ENCODE assay signal across 8 mouse cellular contexts in genomic region chr3:32396794-32397460, GRCm38 (mm10). TPM values are rescaled to one million over a fixed set of nuclear protein-coding genes. Genes with fewer than 3 reads are reported as not detected.
DNase-seq lines count a peak whose midpoint lies in the region; ATAC-seq and TF ChIP-seq lines count a peak whose summit lies in the region.

No protein-coding gene starts in this region.

- peak overlapping the region; percentile 44 for H3K4me2 ChIP-seq in forebrain, postnatal 0 days (ENCODE audit: low read depth)
- peak overlapping the region; percentile 67 for H3K4me2 ChIP-seq in lung, embryonic 15.5 days

- peak; percentile 98 for ATAC-seq in forebrain, postnatal 0 days
- peak; percentile 98 for ATAC-seq in lung, embryonic 15.5 days (ENCODE audit: borderline replicate concordance, extremely low read depth, low FRiP score, low TSS enrichment)

- TF ChIP-seq POLR2A in MEL (IDR thresholded peaks at IDR 0.05; ENCODE audit: control insufficient read depth in 1 of 2, insufficient read depth in 1 of 2, low read depth in 1 of 2, low read length in 2 of 2, poor library complexity in 1 of 2), result peak; percentile 94 to 95
- peak; percentile 98 for TF ChIP-seq POLR2A in cerebellum, adult 2 months (IDR thresholded peaks at IDR 0.05; ENCODE audit: borderline replicate concordance, insufficient read depth, low read length)

- TF ChIP-seq RAD21 in MEL (IDR thresholded peaks at IDR 0.05; ENCODE audit: low read depth, low read length), result no peak

- peak in 1 of 2 experiments; percentile 73; a peak in 2 of 4 replicates for TF ChIP-seq EP300 in MEL (IDR thresholded peaks at IDR 0.05; ENCODE audit: low read depth in 1 of 2, low read length in 2 of 2)

- H3K36me3 ChIP-seq in MEL (ENCODE audit: control insufficient read depth in 1 of 2, insufficient read depth in 2 of 2, low read length in 2 of 2), result 0 out of 4 replicates have a peak, but pooled peaks cover 0 to 2% of the 10 kb centered on the region in 2 experiments
- no peaks in the 10 kb centered on the region for H3K36me3 ChIP-seq in forebrain, postnatal 0 days (ENCODE audit: insufficient read depth)
- no peaks in the 10 kb centered on the region for H3K36me3 ChIP-seq in lung, embryonic 15.5 days

- DNase-seq in MEL (ENCODE audit: low read depth, low spot score), result peak; percentile 99
- peak; percentile 97 to 98 for DNase-seq in cerebellum, adult 2 months
- DNase-seq in forebrain, postnatal 0 days, result peak; percentile 98
- peak; percentile 97 for DNase-seq in heart, postnatal 4 days
- DNase-seq in layer of hippocampus, adult 8-10 months (ENCODE audit: low spot score in 2 of 2), result peak; percentile 95 to 97
- DNase-seq in ovary, adult 18-20 months (ENCODE audit: low spot score), result peak; percentile 98
- peak; percentile 99 for DNase-seq in thymus, postnatal 0 days (ENCODE audit: low spot score)

- TF ChIP-seq CTCF in MEL (IDR thresholded peaks at IDR 0.05 in 2 of 3, conservative IDR thresholded peaks at IDR 0.05 in 1 of 3; ENCODE audit: control insufficient read depth in 1 of 3, insufficient read depth in 1 of 3, low read depth in 2 of 3, low read length in 3 of 3, poor library complexity in 1 of 3, severe bottlenecking in 1 of 3), result no peak
- TF ChIP-seq CTCF in cerebellum, adult 2 months (IDR thresholded peaks at IDR 0.05; ENCODE audit: borderline replicate concordance, insufficient read depth, low read depth, low read length), result no peak
- peak; percentile 54 for TF ChIP-seq CTCF in forebrain, postnatal 0 days (IDR thresholded peaks at IDR 0.05; ENCODE audit: low read depth)

- peak overlapping the region; percentile 87 for H3K9ac ChIP-seq in MEL (ENCODE audit: control insufficient read depth, low read depth, low read length, poor library complexity, severe bottlenecking)
- peak overlapping the region; percentile 92 for H3K9ac ChIP-seq in forebrain, postnatal 0 days
- peak overlapping the region; percentile 66 for H3K9ac ChIP-seq in lung, embryonic 15.5 days

- H3K27ac ChIP-seq in MEL (ENCODE audit: control insufficient read depth, low read depth, low read length), result peak overlapping the region; percentile 70
- H3K27ac ChIP-seq in cerebellum, adult 2 months (ENCODE audit: insufficient read depth, low read length), result peak overlapping the region; percentile 78
- H3K27ac ChIP-seq in forebrain, postnatal 0 days (ENCODE audit: low read depth, low read length), result peak overlapping the region; percentile 97
- H3K27ac ChIP-seq in lung, embryonic 15.5 days, result peak overlapping the region; percentile 98

- peaks cover 28% of the 10 kb centered on the region for H3K79me2 ChIP-seq in MEL (ENCODE audit: control insufficient read depth, insufficient read depth, low read length, poor library complexity)

- no peaks in the 10 kb centered on the region for H3K9me3 ChIP-seq in MEL (replicated peaks; ENCODE audit: insufficient read depth, low read length)
- no peaks in the 10 kb centered on the region for H3K9me3 ChIP-seq in forebrain, postnatal 0 days (ENCODE audit: low read length)
- no peaks in the 10 kb centered on the region for H3K9me3 ChIP-seq in lung, embryonic 15.5 days

- no peaks in the 10 kb centered on the region for H3K27me3 ChIP-seq in MEL (ENCODE audit: control insufficient read depth in 1 of 2, insufficient read depth in 2 of 2, low read length in 2 of 2)
- no peaks in the 10 kb centered on the region for H3K27me3 ChIP-seq in cerebellum, adult 2 months (ENCODE audit: control insufficient read depth, insufficient read depth, low read length)
- no peaks in the 10 kb centered on the region for H3K27me3 ChIP-seq in forebrain, postnatal 0 days (ENCODE audit: insufficient read depth, low read length)
- H3K27me3 ChIP-seq in lung, embryonic 15.5 days, result no peaks in the 10 kb centered on the region

- under 1% methylated on average over 72 of the region's 77 CpGs for WGBS in cerebellum, adult 2 months
- WGBS in forebrain, postnatal 0 days, result 2% methylated on average over 43 of the region's 77 CpGs
- under 1% methylated on average over 46 of the region's 77 CpGs for WGBS in lung, embryonic 15.5 days

- H3K4me1 ChIP-seq in MEL (ENCODE audit: control insufficient read depth in 1 of 2, insufficient read depth in 2 of 2, low read length in 2 of 2), result peaks cover 2 to 3% of the 10 kb centered on the region in 2 experiments; a peak in 1 of 4 replicates
- peaks cover 7% of the 10 kb centered on the region for H3K4me1 ChIP-seq in cerebellum, adult 2 months (ENCODE audit: control insufficient read depth, insufficient read depth, low read length)
- H3K4me1 ChIP-seq in forebrain, postnatal 0 days (ENCODE audit: insufficient read depth), result peaks cover 13% of the 10 kb centered on the region; the same call in 1 of the 2 replicates
- H3K4me1 ChIP-seq in lung, embryonic 15.5 days, result peaks cover 26% of the 10 kb centered on the region

- peak overlapping the region; percentile 70 to 92 for H3K4me3 ChIP-seq in MEL (ENCODE audit: control insufficient read depth in 1 of 2, insufficient read depth in 1 of 2, low read depth in 2 of 2, low read length in 2 of 2)
- peak overlapping the region; percentile 71 for H3K4me3 ChIP-seq in cerebellum, adult 2 months (replicated peaks; ENCODE audit: insufficient read depth, low read depth, low read length)
- peak overlapping the region; percentile 91 for H3K4me3 ChIP-seq in forebrain, postnatal 0 days (ENCODE audit: low read depth, low read length)
- H3K4me3 ChIP-seq in lung, embryonic 15.5 days, result peak overlapping the region; percentile 85

TF ChIP-seq in MEL, 35 proteins besides CTCF, POLR2A, EP300 and RAD21 (continues in another document):
- TF ChIP-seq ZKSCAN1 (IDR thresholded peaks at IDR 0.05; ENCODE audit: low read depth, low read length) (0 out of 2 replicates have a peak, but pooled peaks have one; percentile 34), GABPA (IDR thresholded peaks at IDR 0.05; ENCODE audit: low read depth, low read length) (0 out of 2 replicates have a peak, but pooled peaks have one; percentile 38), MAFK (IDR thresholded peaks at IDR 0.05; ENCODE audit: borderline replicate concordance, low read depth, low read length) (no peak), TAL1 (IDR thresholded peaks at IDR 0.05; ENCODE audit: low read length) (no peak), MYB (IDR thresholded peaks at IDR 0.05; ENCODE audit: low read depth, low read length) (peak; percentile 69), MEF2A (IDR thresholded peaks at IDR 0.05; ENCODE audit: extremely low read depth, insufficient replicate concordance, low read depth, low read length, poor library complexity, severe bottlenecking) (peak; percentile 74; the same call in 1 of the 2 replicates), CHD1 (IDR thresholded peaks at IDR 0.05; ENCODE audit: low read depth, low read length) (0 out of 2 replicates have a peak, but pooled peaks have one; percentile 60), ZMIZ1 (IDR thresholded peaks at IDR 0.05; ENCODE audit: low read depth, low read length) (peak; percentile 95), RCOR1 (IDR thresholded peaks at IDR 0.05; ENCODE audit: low read depth, low read length) (peak; percentile 65; the same call in 1 of the 2 replicates), MAZ (IDR thresholded peaks at IDR 0.05; ENCODE audit: low read depth, low read length) (peak; percentile 100), POLR2AphosphoS2 (IDR thresholded peaks at IDR 0.05; ENCODE audit: low read length) (peak; percentile 96), ZC3H11A (IDR thresholded peaks at IDR 0.05; ENCODE audit: low read depth, low read length) (no peak), USF1 (IDR thresholded peaks at IDR 0.05; ENCODE audit: low read depth, low read length) (peak; percentile 39; the same call in 1 of the 2 replicates), SIN3A (IDR thresholded peaks at IDR 0.05; ENCODE audit: low read length) (peak; percentile 96), CHD2 (IDR thresholded peaks at IDR 0.05; ENCODE audit: low read length) (peak; percentile 75; the same call in 1 of the 2 replicates), USF2 (IDR thresholded peaks at IDR 0.05; ENCODE audit: borderline replicate concordance in 1 of 2, insufficient read depth in 1 of 2, low read depth in 1 of 2, low read length in 2 of 2) (no peak), NELFE (IDR thresholded peaks at IDR 0.05; ENCODE audit: low read depth, low read length) (peak; percentile 95), GATA1 (IDR thresholded peaks at IDR 0.05; ENCODE audit: low read depth, low read length) (no peak), HCFC1 (IDR thresholded peaks at IDR 0.05; ENCODE audit: low read depth, low read length) (peak; percentile 97), MYC (IDR thresholded peaks at IDR 0.05; ENCODE audit: low read depth, low read length) (peak; percentile 43; the same call in 1 of the 2 replicates), KAT2A (conservative IDR thresholded peaks at IDR 0.05; ENCODE audit: low read depth, low read length) (peak; percentile 79), NRF1 (IDR thresholded peaks at IDR 0.05; ENCODE audit: insufficient read depth, low read depth, low read length, poor library complexity, severe bottlenecking) (peak; percentile 99)

RNA-seq across cellular contexts. Expression of gene Pik3ca, which starts 0.5 kb away (rescaled TPM):
- 11.1 and 11.7 TPM in 2 replicates for total RNA-seq in MEL (2012; rRNA removed)
- 10 to 100 TPM in 1 of 2 experiments, not detected in 1; 13.1 TPM for polyA plus RNA-seq in MEL (2012; ENCODE audit: insufficient read depth in 1 of 2, insufficient read length in 2 of 2, low read depth in 1 of 2, low replicate concordance in 2 of 2, missing spikeins in 1 of 2)
- 29.0 and 29.7 TPM in 2 replicates for polyA plus RNA-seq in cerebellum, adult 2 months (2012; rRNA removed)
- 45.3 and 55.4 TPM in 2 replicates for total RNA-seq in forebrain, postnatal 0 days (2014; rRNA removed)
- polyA plus RNA-seq in forebrain, postnatal 0 days (2015; fragmentation: Nextera tagmentation; extraction: Ambion mirVana), result 7.0 and 8.0 TPM in 2 replicates
- 10 to 100 TPM; 42.0 to 44.3 TPM for total RNA-seq in heart, postnatal 4 days (2021)
- 10 to 100 TPM; 38.7 to 55.6 (median 43.9) TPM for total RNA-seq in layer of hippocampus, adult 8-10 months (2022)
- polyA plus RNA-seq in lung, embryonic 15.5 days (2015; fragmentation: Nextera tagmentation; extraction: Ambion mirVana), result 10.5 and 10.9 TPM in 2 replicates
- polyA plus RNA-seq in thymus, postnatal 0 days (2015; fragmentation: Nextera tagmentation; extraction: Ambion mirVana), result 12.7 and 13.3 TPM in 2 replicates

RNA-seq across cellular contexts. Expression of gene Zmat3, which starts 31.1 kb away (rescaled TPM):
- total RNA-seq in MEL (2012; rRNA removed), result 3.1 and 3.4 TPM in 2 replicates
- polyA plus RNA-seq in MEL (2012; ENCODE audit: insufficient read depth in 1 of 2, insufficient read length in 2 of 2, low read depth in 1 of 2, low replicate concordance in 2 of 2, missing spikeins in 1 of 2), result 1 to 10 TPM in 1 of 2 experiments, not detected in 1; 4.4 TPM
- polyA plus RNA-seq in cerebellum, adult 2 months (2012; rRNA removed), result 43.8 and 44.8 TPM in 2 replicates
- total RNA-seq in forebrain, postnatal 0 days (2014; rRNA removed), result 9.5 and 13.9 TPM in 2 replicates
- 3.0 and 4.9 TPM in 2 replicates for polyA plus RNA-seq in forebrain, postnatal 0 days (2015; fragmentation: Nextera tagmentation; extraction: Ambion mirVana)
- total RNA-seq in heart, postnatal 4 days (2021), result 10 to 100 TPM; 13.8 to 14.1 TPM
- total RNA-seq in layer of hippocampus, adult 8-10 months (2022), result 10 to 100 TPM; 56.5 to 67.2 (median 59.4) TPM
- polyA plus RNA-seq in lung, embryonic 15.5 days (2015; fragmentation: Nextera tagmentation; extraction: Ambion mirVana), result 3.2 and 3.5 TPM in 2 replicates
- polyA plus RNA-seq in thymus, postnatal 0 days (2015; fragmentation: Nextera tagmentation; extraction: Ambion mirVana), result 2.5 and 2.8 TPM in 2 replicates

Comparison
In these comparisons a context has a peak if more than half of its experiments do, and no peak if none do; other contexts are left out.
1. Peak in every context shown above with its lines: DNase-seq, ATAC-seq, H3K4me3 ChIP-seq and H3K27ac ChIP-seq.